Mouse (Mus musculus): ENCODE measurements around the gene Cd36.
A peak's percentile ranks its signal among the peaks of the same experiment; 100 is the strongest.

Cd36 gene

GRCm38 (mm10) chr5:17858399-17858798, 30.2 kb downstream of the Cd36 start:
- DNase-seq (ENCODE audit: low read depth) = no peak

- DNase-seq (ENCODE audit: low read depth) = no peak
Observed at GRCm38 (mm10) chr5:17857871-17858270, 30.7 kb downstream of the Cd36 start.

DNA sequence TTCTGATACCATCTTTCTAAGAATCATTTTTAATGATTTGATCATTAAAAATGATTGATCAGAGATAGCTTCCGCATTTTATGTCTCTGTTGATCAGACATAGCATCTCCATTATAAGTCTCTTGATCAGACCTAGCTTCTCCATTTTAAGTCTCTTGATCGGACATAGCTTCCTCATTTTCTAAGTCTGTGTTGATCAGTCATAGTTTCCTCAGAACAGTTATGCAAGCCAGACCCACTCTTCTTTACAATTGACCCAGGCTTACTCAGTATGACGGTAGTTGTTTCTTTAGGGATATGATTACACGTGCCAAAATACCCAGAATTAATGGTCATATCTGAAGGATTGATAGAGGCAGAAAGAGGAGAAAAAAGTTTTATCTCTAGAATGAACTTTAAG, 31.3 kb downstream of the Cd36 start:
- no peak for DNase-seq (ENCODE audit: low read depth)

DNA sequence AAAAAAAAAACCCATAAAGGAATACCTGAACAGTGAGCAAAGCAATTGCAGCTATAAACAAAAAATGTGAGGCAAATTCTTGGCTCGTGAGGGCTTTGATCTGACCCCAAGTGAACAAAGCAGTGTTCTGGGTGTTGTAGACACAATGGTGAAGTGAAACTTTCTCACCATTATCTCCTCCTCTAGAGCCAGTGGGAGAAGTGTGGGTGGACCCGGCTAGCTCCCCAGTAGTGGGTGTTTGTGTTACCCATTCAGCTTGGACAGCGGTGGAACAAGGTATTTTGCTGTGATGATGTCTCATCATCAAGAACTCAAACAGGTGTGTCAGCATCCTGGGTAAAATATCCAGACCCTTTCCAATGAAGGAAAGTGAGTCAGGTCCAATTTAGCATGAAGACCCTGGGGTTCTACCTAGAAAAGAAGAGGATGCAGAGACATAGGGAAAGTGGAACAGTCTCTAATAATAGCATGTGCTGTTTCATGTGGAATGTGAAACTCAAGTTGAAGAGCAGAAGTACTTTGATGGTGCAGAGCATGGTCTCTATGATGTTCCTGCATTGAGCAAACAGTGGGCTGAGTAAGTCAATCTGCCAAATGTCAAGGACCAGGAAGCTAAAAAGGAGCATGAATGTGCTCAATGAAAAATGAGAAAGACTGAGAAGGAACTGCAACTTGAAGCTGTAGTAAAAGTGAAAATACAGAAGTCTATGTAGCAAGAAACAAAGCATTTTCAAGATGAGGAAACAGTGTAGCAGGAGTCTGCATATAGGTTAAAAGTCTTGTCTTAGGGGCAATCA, 34.3 kb downstream of the Cd36 start:
- no peak for DNase-seq (ENCODE audit: low read depth)

DNA sequence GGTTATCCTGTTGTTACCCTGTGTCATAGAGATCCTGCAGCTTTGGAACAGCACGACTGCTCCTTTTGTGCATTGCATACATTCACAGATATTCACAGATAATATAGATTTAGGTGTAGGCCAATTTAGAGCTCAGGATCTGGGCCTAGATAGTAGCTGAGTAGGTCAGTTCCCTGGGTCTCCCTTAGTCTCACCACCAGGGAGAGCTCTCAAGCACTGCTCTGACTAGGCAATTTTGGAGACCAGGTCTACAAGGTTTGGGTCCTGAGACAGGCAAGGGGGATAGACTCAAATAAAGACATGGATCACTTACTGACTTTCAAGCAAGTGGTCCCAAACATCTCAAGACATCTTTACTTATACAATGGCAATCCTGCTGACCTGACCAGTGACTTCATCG, 38.0 kb downstream of the Cd36 start:
- DNase-seq (ENCODE audit: low read depth) = no peak

DNA sequence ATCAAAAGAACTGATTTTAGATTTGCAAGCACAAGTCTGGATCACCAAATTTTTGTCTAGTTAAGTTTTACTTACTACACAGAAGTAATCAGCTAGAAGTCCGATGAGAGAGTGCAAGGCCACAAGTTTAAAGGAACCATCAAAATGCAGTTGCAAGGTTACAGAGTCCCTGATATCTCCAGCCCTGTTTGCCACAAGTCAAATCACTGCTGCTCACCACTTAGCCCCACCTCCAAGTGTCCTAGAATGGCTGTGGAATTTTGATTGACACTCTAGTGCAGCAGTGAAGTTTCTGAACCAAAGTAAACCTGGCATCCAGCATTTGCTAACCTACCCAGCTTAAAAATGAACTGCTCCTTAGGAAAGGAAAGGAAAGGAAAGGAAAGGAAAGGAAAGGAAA, 39.0 kb downstream of the Cd36 start:
- DNase-seq (ENCODE audit: low read depth) = no peak

DNA sequence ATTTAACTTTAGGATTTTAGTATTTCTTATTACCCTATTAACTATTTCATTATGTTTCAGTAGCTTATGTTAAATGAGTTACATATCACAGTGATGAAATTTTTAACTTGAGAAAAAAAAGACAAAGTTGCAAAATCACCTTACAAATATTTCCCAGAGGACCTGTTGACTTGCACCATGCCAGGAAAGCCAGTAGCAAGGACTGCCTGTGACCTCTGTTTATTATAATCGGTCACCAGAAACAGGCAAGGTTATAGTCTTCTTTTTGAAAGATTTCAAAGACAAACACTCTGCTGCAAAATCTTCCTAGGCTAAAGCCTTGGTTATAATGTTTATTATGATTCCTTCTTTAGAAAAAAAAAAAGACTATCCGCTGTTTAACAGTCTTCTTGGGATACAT, 39.9 kb downstream of the Cd36 start:
- DNase-seq (ENCODE audit: low read depth) = no peak

- no peak for DNase-seq (ENCODE audit: low read depth)
Observed at GRCm38 (mm10) chr5:17848267-17848666, 40.3 kb downstream of the Cd36 start.

- DNase-seq (ENCODE audit: low read depth) = no peak
Observed at GRCm38 (mm10) chr5:17843921-17844320, 44.7 kb downstream of the Cd36 start.

DNA sequence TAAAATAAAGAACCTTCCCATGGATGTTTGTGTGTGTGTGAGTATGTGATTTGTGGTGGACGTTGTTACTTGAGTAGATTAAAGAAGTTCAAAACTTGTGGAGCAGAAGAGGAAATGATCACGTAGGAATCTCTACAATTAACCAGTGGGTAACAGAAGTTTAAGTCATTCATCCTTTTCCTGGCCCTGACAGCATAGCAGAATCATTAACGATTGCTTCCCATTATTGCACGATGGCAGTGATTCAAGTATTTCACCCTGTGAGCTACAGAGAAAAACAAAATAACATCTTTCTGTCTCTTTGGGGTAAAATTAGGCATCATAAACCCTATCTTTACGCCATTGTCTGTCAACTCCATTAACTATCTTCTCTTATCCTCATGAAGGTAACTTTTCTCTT, 45.3 kb downstream of the Cd36 start:
- no peak for DNase-seq (ENCODE audit: low read depth)

GRCm38 (mm10) chr5:17842111-17842729, 46.4 kb downstream of the Cd36 start:
- DNase-seq (ENCODE audit: low read depth) = no peak

DNA sequence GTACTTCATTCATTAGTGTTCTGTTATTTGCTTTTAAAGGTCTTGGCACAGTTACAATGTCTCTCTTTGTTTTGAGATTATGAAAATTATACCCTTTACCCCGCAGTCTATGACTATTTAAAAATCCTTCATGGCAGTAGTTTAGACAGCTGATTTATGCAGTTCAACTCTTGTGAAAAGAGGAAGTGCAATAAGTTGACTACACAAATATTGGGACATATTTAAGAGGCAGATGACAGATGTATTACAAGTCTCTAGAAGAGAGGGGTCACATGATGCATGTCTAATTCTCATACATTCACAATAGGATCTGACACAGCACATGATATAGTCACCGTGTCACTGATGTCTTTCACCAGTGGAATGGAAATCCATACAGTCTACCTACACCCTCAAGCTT, 49.1 kb downstream of the Cd36 start:
- no peak for DNase-seq (ENCODE audit: low read depth)

DNA sequence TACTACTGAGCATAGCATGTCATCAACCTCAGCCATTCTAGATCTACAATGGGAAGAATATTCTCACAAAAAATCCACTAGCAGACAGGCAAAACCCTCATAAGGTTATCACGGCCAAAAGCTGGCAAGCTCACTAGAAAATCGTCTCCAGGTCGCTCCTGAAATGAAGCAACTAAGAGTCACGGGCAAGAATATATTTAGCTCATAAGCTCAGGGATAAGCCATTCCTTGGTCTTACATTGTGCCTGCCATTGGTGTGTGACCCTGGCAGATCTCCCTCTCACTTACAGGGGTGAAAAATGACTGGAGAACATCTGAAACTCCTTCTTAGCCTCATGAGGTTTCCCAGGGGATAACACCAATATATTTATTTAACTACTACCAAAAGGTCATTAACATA, 52.2 kb downstream of the Cd36 start:
- DNase-seq (ENCODE audit: low read depth) = no peak

DNA sequence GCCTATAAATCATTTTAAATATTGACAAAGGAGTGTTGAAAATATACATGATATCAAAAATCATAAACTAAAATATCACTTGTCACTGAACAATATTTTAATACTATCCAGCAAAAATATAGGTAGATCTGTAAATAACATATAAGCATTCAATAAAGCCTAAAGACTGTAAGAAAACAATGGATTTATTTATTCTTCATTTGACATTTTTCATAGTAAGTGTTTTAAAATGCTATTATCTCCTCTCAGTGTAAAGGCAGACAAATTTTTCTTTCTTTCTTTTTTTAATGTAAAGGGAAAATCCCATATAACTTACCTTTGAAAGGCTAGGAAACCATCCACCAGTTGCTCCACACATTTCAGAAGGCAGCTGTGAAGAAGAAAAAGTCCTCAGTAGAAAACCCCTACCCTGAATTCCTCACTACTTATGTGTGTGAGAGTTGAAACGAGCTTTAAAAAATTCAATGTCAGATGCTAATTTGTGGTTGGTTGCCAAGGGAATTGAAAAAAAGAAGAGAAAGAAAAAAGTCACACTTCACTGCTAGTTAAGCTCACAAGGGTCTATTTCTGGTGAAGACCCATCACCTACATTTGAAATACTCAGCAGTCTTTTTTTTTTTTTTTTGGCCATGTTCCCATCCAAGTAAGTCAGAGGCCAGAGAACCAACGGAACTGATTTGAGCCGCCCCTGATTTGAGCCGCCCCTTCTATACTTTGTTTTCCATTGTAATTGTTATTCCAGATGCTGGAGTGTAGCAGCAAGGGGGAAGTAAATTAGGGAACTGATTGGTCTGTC, 53.1 kb downstream of the Cd36 start:
- DNase-seq (ENCODE audit: low read depth) = no peak

- no peak for DNase-seq (ENCODE audit: low read depth)
Observed at GRCm38 (mm10) chr5:17833797-17834196, 54.8 kb downstream of the Cd36 start.

DNA sequence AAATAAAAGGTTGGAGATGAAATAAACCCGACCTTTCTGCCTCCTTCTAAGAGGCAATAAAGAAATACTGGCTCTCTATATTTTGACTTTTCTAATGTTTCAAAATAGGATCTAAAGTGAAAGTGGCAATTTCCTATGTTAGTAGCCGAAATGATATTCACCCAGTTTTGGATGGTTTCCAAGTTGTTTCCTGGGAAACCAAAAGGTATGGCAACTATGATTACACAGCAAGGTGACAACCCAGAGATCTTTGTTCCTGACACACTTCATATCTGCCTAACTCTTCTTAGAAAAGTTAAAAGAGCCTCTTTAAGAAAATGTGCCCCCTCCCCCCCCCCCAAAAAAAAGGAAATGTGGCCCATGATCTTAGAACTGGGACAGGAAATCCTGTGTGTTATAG, 58.1 kb downstream of the Cd36 start:
- DNase-seq (ENCODE audit: low read depth) = no peak

DNA sequence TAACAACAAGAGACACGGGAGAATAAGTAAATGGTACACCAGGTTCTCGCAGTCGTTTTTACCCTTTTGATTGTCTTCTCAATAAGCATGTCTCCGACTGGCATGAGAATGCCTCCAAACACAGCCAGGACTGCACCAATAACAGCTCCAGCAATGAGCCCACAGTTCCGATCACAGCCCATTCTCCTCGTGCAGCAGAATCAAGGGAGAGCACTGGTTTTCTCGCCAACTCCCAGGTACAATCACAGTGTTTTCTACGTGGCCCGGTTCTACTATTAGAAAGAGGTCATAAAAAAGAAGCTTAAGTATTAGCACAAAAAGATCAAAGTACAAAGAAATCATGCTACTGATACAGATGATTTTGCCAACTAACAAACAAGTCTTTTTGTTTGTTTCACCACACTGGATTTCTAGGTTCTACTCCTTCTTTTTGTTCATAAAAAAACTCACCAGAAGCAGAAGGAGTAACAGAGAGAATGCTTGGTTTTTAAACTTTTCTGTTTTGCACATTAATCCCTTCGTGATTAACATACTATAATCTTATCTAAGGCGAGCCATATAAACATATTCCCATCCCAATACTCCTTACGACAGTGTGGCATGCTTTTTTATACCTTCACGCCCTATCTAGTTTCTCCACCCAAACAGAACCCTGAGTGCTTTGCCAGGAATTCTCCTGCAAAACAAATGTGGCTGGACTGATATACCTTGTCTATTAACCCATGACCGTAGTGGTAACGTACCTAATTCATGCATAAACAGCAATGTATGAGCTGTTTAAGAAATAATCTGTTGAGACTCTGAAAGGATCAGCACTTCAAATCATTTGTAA, 59.7 kb downstream of the Cd36 start:
- DNase-seq (ENCODE audit: low read depth) = no peak

DNA sequence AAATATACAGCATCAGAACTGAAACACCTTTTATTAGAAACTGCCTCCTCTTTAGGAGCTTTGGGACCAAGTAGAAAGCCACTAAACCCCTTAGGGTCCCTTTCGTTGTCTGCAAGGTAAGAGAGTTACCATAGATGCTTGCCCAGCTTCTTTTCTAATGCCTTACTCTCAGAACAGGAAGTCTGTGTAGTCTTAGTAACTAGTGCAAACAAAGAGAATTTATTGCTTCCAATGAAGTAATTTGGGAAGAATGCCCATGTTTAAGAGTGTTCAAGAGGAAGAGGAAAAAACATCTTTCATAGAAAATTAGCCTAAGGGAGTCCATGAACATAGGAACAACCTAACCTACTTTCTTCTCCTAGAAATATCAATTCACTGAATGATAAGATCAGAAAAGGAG, 67.2 kb downstream of the Cd36 start:
- DNase-seq (ENCODE audit: low read depth) = no peak

DNA sequence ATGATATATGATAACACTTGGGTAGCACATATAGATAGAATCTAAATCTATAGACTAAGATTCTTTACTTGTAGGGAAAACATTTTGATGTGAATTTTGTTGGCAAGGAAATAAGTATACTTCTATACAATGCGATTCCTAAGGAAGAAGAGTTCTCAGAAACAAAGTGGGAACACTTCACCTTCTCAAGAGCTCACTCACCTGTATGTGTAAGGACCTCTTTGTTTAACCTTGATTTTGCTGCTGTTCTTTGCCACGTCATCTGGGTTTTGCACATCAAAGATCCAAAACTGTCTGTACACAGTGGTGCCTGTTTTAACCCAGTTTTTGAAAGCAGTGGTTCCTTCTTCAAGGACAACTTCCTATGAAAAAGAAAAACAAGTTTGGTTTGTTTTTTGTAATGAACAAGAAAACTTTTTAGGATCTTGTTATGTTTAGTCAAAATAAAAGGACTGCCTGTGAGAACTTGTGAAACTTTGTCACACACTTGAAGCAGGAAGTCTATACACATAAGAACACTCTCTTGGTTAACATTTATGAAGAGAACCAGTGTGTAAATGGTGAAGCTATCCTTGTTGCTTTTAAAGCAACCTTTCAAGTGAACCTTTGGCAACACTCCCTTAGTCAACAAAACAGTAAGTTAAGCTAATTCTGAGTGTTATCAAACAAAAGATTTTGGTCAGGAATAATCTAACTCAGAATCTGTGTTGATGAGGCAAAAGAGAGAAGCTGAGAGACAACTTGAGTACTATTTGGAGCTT, 68.2 kb downstream of the Cd36 start:
- no peak for DNase-seq (ENCODE audit: low read depth)

DNA sequence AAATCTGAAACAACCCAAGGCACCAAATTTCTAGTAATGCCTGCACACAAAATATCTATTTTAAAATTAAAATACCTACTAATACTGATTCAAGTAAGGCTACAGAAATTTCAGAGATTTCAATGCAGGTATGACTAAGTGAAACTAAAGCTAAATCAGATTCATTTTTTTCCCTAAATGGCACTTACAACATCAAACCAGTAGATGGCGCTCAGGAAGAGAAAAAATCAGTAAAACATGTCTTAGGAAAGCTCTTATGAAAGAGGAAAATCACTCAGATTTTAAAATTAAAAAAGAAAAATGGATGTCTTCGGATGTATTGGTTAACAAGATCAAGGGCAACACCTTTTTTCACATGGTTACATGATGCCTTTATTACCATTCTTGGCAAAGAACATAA, 72.4 kb downstream of the Cd36 start:
- DNase-seq (ENCODE audit: low read depth) = peak; percentile 24

DNA sequence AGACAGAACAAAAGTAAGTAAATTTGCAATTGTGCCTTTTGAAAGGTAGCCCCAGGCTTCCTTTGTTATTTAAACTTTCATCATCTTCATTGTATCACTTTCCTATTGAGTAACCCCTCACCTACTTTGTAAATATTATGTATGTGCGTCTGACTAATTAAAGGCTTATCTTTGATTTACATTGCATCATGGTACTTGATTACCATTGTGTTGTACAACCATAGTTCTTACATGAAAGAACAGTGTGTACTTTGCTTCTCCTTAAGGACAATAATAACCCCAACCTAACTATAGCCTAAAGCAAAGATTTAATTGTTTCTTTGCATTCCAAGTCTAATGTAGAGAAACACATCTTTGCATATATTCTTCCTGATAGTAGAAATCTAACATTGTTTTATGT, 78.3 kb downstream of the Cd36 start:
- DNase-seq (ENCODE audit: low read depth) = no peak
